Mouse (Mus musculus): ENCODE data around the gene Thrsp. TPM values are rescaled to one million over a fixed set of nuclear protein-coding genes. Genes with fewer than 3 reads are reported as not detected.

Thrsp gene
- polyA plus RNA-seq, 1 experiment from 2014 or later, result 0.91 TPM

DNA sequence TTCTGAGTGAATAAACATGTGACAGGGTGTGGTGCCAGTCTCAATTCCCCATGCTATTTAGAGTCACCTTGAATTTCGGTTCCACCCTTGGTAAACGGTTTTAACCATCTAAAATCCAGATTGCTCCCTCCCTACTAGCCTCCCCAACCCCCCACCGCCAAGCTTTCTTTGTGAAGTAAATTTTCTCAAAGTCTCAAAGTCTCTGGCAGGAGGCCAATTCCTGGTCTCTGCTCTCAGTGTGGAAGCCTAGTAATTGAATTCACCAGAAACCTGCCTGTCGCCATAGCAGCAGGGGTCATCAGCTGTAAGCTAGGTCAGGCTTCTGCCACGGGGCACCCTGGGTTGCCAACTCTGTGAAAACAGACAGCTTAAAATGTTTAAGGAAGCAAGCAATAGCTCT, 12.2 kb upstream of the Thrsp start:
- WGBS, result 4% methylated on average over 5 of the region's 5 CpGs
- no peak overlapping the region for H3K4me2 ChIP-seq
- H3K4me3 ChIP-seq, result no peak overlapping the region
- no peaks in the 10 kb centered on the region for H3K9me3 ChIP-seq
- no peaks in the 10 kb centered on the region for H3K36me3 ChIP-seq
- peak; percentile 36; the same call in 1 of the 2 replicates for ATAC-seq (ENCODE audit: borderline replicate concordance, extremely low read depth, low FRiP score, low TSS enrichment)
- peak overlapping the region; percentile 43 for H3K27ac ChIP-seq
- H3K27me3 ChIP-seq, result no peaks in the 10 kb centered on the region
- no peak overlapping the region for H3K9ac ChIP-seq
- peaks cover 15% of the 10 kb centered on the region for H3K4me1 ChIP-seq

GRCm38 (mm10) chr7:97427778-97428420, 10.4 kb upstream of the Thrsp start:
- H3K4me3 ChIP-seq, result no peak overlapping the region
- no peak for ATAC-seq (ENCODE audit: borderline replicate concordance, extremely low read depth, low FRiP score, low TSS enrichment)

DNA sequence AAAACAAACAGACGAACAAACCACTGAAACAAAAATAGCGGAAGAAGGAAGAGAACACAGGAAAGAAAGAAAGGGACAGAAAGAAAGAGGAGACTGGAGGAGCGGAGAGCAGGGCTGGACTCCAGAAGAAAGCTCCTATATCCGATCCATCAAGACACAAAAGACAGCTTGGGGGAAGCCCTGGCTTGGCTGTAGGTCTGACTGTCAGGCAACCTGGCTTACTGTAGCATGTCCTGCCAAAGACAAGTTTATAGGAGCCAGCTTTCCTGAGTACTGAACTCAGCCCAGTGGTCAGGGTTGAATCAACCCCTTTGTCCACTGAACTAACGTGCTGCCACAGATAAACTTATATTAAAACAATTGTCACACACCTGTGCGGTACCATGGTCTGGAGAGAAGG, 9.8 kb upstream of the Thrsp start:
- no peaks in the 10 kb centered on the region for H3K9me3 ChIP-seq
- H3K4me2 ChIP-seq, result no peak overlapping the region
- no peaks in the 10 kb centered on the region for H3K36me3 ChIP-seq
- H3K4me3 ChIP-seq, result no peak overlapping the region
- 76% methylated on average over 6 of the region's 6 CpGs for WGBS
- no peak overlapping the region for H3K27ac ChIP-seq
- no peak overlapping the region for H3K9ac ChIP-seq
- no peaks in the 10 kb centered on the region for H3K27me3 ChIP-seq
- ATAC-seq (ENCODE audit: borderline replicate concordance, extremely low read depth, low FRiP score, low TSS enrichment), result no peak
- H3K4me1 ChIP-seq, result peaks cover 8% of the 10 kb centered on the region

More at GRCm38 (mm10) chr7:97427778-97428420, 10.4 kb upstream of the Thrsp start:
- H3K4me1 ChIP-seq, result peaks cover 8% of the 10 kb centered on the region
- H3K36me3 ChIP-seq, result no peaks in the 10 kb centered on the region
- WGBS, result 65% methylated on average over 5 of the region's 5 CpGs
- H3K27me3 ChIP-seq, result no peaks in the 10 kb centered on the region
- no peak overlapping the region for H3K9ac ChIP-seq
- H3K4me2 ChIP-seq, result no peak overlapping the region
- H3K27ac ChIP-seq, result no peak overlapping the region
- no peaks in the 10 kb centered on the region for H3K9me3 ChIP-seq

DNA sequence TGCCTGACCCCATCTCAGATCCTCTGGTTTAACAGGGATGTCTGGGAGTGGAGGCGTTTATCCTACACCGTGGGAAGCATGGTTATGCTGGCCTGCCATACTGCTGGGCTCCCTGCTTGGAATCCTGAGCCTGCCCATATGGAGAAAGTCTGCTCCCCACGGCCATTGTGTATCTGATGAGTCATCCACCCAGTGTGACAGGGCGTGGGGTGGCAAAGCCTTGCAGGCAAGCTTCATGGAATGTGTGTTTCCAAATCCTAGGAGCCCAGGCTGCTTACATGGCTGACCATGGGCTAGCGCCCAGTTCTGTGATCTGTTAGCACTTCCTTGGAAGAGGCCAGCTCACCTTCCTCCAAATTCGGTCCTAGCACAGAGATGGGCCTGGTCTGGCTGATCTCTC, 9.0 kb upstream of the Thrsp start:
- WGBS, result 59% methylated on average over 6 of the region's 6 CpGs
- no peak overlapping the region for H3K27ac ChIP-seq
- ATAC-seq (ENCODE audit: borderline replicate concordance, extremely low read depth, low FRiP score, low TSS enrichment), result no peak

GRCm38 (mm10) chr7:97424621-97425245, 7.2 kb upstream of the Thrsp start:
- WGBS, result 9% methylated on average over 12 of the region's 12 CpGs
- no peak overlapping the region for H3K9ac ChIP-seq
- ATAC-seq (ENCODE audit: borderline replicate concordance, extremely low read depth, low FRiP score, low TSS enrichment), result peak; percentile 72

More for the DNA sequence above, 9.0 kb upstream of the Thrsp start:
- Histone ChIP-seq H3K9ac (no peak overlapping the region), H3K36me3 (no peaks in the 10 kb centered on the region), H3K4me1 (peaks cover 8% of the 10 kb centered on the region), H3K9me3 (no peaks in the 10 kb centered on the region), H3K27me3 (no peaks in the 10 kb centered on the region), H3K4me3 (no peak overlapping the region), H3K4me2 (no peak overlapping the region)

GRCm38 (mm10) chr7:97423754-97424153, 6.2 kb upstream of the Thrsp start:
- no peaks in the 10 kb centered on the region for H3K36me3 ChIP-seq
- no peak overlapping the region for H3K4me3 ChIP-seq
- WGBS, result 41% methylated on average over 5 of the region's 5 CpGs
- no peak overlapping the region for H3K4me2 ChIP-seq
- no peaks in the 10 kb centered on the region for H3K27me3 ChIP-seq
- H3K9me3 ChIP-seq, result no peaks in the 10 kb centered on the region
- H3K27ac ChIP-seq, result no peak overlapping the region
- ATAC-seq (ENCODE audit: borderline replicate concordance, extremely low read depth, low FRiP score, low TSS enrichment), result no peak
- no peak overlapping the region for H3K9ac ChIP-seq
- peaks cover 11% of the 10 kb centered on the region; the same call in 1 of the 2 replicates for H3K4me1 ChIP-seq

More at GRCm38 (mm10) chr7:97424621-97425245, 7.2 kb upstream of the Thrsp start:
- Histone ChIP-seq H3K27ac (no peak overlapping the region), H3K4me3 (no peak overlapping the region), H3K9me3 (no peaks in the 10 kb centered on the region), H3K4me2 (no peak overlapping the region), H3K4me1 (peaks cover 11% of the 10 kb centered on the region), H3K36me3 (no peaks in the 10 kb centered on the region), H3K27me3 (no peaks in the 10 kb centered on the region)

GRCm38 (mm10) chr7:97420958-97421651, 3.6 kb upstream of the Thrsp start:
- H3K36me3 ChIP-seq, result no peaks in the 10 kb centered on the region
- 52% methylated on average over 8 of the region's 8 CpGs for WGBS
- ATAC-seq (ENCODE audit: borderline replicate concordance, extremely low read depth, low FRiP score, low TSS enrichment), result no peak
- no peak overlapping the region for H3K9ac ChIP-seq
- H3K27ac ChIP-seq, result no peak overlapping the region
- H3K27me3 ChIP-seq, result no peaks in the 10 kb centered on the region
- peaks cover 22% of the 10 kb centered on the region; the same call in 1 of the 2 replicates for H3K4me1 ChIP-seq
- no peak overlapping the region for H3K4me3 ChIP-seq
- H3K4me2 ChIP-seq, result no peak overlapping the region
- H3K9me3 ChIP-seq, result no peaks in the 10 kb centered on the region

GRCm38 (mm10) chr7:97420406-97420805, 2.9 kb upstream of the Thrsp start:
- Histone ChIP-seq H3K9ac (no peak overlapping the region), H3K4me2 (no peak overlapping the region), H3K9me3 (no peaks in the 10 kb centered on the region), H3K4me1 (peaks cover 22% of the 10 kb centered on the region; the same call in 1 of the 2 replicates), H3K36me3 (no peaks in the 10 kb centered on the region), H3K27me3 (no peaks in the 10 kb centered on the region), H3K4me3 (no peak overlapping the region), H3K27ac (no peak overlapping the region)
- 55% methylated on average over 1 of the region's 1 CpGs for WGBS
- no peak for ATAC-seq (ENCODE audit: borderline replicate concordance, extremely low read depth, low FRiP score, low TSS enrichment)

GRCm38 (mm10) chr7:97419163-97419562, 1.6 kb upstream of the Thrsp start:
- no peak overlapping the region for H3K4me3 ChIP-seq
- 83% methylated on average over 5 of the region's 5 CpGs for WGBS
- no peaks in the 10 kb centered on the region for H3K36me3 ChIP-seq
- H3K9me3 ChIP-seq, result no peaks in the 10 kb centered on the region
- no peak overlapping the region for H3K4me2 ChIP-seq
- no peak overlapping the region for H3K27ac ChIP-seq
- H3K27me3 ChIP-seq, result no peaks in the 10 kb centered on the region
- peaks cover 22% of the 10 kb centered on the region; the same call in 1 of the 2 replicates for H3K4me1 ChIP-seq
- no peak for ATAC-seq (ENCODE audit: borderline replicate concordance, extremely low read depth, low FRiP score, low TSS enrichment)
- no peak overlapping the region for H3K9ac ChIP-seq

- no peak for ATAC-seq (ENCODE audit: borderline replicate concordance, extremely low read depth, low FRiP score, low TSS enrichment)
- H3K36me3 ChIP-seq, result no peaks in the 10 kb centered on the region
- no peaks in the 10 kb centered on the region for H3K9me3 ChIP-seq
These were observed 1.2 kb upstream of the Thrsp start for GRCm38 (mm10) chr7:97418717-97419116.

DNA sequence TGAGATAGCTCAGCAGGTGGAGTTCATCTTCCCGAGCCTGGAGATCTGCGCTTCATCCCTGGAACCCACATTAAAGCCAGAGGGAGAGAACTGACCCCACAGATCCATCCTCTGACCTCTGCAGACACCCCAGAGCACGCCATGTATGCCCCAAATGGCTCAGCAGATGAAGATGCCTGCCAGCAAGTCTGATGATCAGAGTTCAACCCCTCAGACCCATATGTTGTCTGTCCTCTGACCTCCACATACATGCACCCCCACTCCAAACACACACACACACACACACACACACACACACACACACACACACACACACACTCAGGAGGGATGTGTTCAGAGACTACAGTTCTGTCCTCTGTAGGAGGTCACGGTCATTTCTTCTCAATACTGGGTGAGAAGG, 1.1 kb downstream of the Thrsp start:
- Histone ChIP-seq H3K36me3 (0 out of 2 replicates have a peak, but pooled peaks cover 3% of the 10 kb centered on the region), H3K27me3 (no peaks in the 10 kb centered on the region), H3K9ac (no peak overlapping the region), H3K4me3 (no peak overlapping the region), H3K4me1 (peaks cover 22% of the 10 kb centered on the region; the same call in 1 of the 2 replicates), H3K9me3 (no peaks in the 10 kb centered on the region), H3K4me2 (no peak overlapping the region), H3K27ac (no peak overlapping the region)
- ATAC-seq (ENCODE audit: borderline replicate concordance, extremely low read depth, low FRiP score, low TSS enrichment), result no peak
- 85% methylated on average over 4 of the region's 4 CpGs for WGBS

More at GRCm38 (mm10) chr7:97418717-97419116, 1.2 kb upstream of the Thrsp start:
- Histone ChIP-seq H3K9ac (no peak overlapping the region), H3K4me1 (peaks cover 22% of the 10 kb centered on the region; the same call in 1 of the 2 replicates), H3K27ac (no peak overlapping the region), H3K27me3 (no peaks in the 10 kb centered on the region), H3K4me2 (no peak overlapping the region), H3K4me3 (no peak overlapping the region)
- WGBS, result 67% methylated on average over 5 of the region's 5 CpGs

Measured in lung, embryonic 15.5 days (tissue).